Mouse (Mus musculus) E14TG2a.4 (cell line): ENCODE data around the gene Serpinb7.

Source experiments
- CTCF ChIP-seq: conservative IDR thresholded peaks from 2 replicates; pipeline ENCODE4 v1.5.1; 2014; ENCODE audit warnings: low read length
- NANOG ChIP-seq: IDR thresholded peaks from 2 replicates; pipeline ENCODE4 v1.6.1; 2014; ENCODE audit warnings: borderline replicate concordance, low read length, mixed read lengths
- POU5F1 ChIP-seq: IDR thresholded peaks from 2 replicates; pipeline ENCODE4 v1.6.1; 2014; ENCODE audit warnings: low read length, borderline replicate concordance

DNA sequence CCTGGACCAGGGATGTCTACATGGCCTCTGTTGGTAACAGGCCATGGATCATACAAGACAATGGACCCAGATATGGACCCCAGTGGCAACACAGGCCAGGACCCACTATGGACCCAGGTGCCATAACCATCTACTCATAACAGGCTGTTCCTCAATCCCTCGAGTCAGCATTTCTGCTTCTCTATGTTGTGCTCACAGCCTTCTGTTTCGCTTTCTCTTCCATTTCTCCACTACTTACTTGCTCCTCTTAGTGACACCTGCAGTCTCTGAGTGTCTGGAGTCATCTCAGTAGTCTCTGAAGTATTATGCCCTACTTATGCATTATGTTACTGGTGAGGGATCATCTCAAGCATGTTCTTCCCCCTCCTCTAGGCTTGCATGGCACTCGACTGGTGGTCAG lies 40.0 kb downstream of the Serpinb7 start:
- TF ChIP-seq CTCF (no peak), NANOG (no peak), POU5F1 (no peak)
